Mouse (Mus musculus) liver, adult (tissue): ENCODE measurements around the gene 4930513O06Rik.

Source experiments
- GATA4 ChIP-seq: IDR thresholded peaks from 2 replicates; pipeline ENCODE4 v1.6.1; 2014; ENCODE audit warnings: mild to moderate bottlenecking, low read length; ENCODE audit not compliant: insufficient replicate concordance

The 4930513O06Rik gene

GRCm38 (mm10) chrX:139085943-139086342 lies at the start of gene 4930513O06Rik:
Gene 4930513O06Rik, plus strand, starts transcription at chrX:139086243.
- TF ChIP-seq GATA4: no peak

GRCm38 (mm10) chrX:139037666-139038065 lies 48.4 kb upstream of the 4930513O06Rik start:
- no peak for TF ChIP-seq GATA4

GRCm38 (mm10) chrX:139039314-139039713 lies 46.7 kb upstream of the 4930513O06Rik start:
- TF ChIP-seq GATA4: no peak

- TF ChIP-seq GATA4: no peak
Measured at GRCm38 (mm10) chrX:139041148-139041547, 44.9 kb upstream of the 4930513O06Rik start.

- TF ChIP-seq GATA4: no peak
Measured at GRCm38 (mm10) chrX:139051976-139052375, 34.1 kb upstream of the 4930513O06Rik start.

GRCm38 (mm10) chrX:139053149-139053548 lies 32.9 kb upstream of the 4930513O06Rik start:
- no peak for TF ChIP-seq GATA4

GRCm38 (mm10) chrX:139064078-139064477 lies 22.0 kb upstream of the 4930513O06Rik start:
- no peak for TF ChIP-seq GATA4

- TF ChIP-seq GATA4: no peak
Measured at GRCm38 (mm10) chrX:139078493-139078892, 7.5 kb upstream of the 4930513O06Rik start.

GRCm38 (mm10) chrX:139085077-139085476 lies 966 bp upstream of the 4930513O06Rik start, which contains the start of gene Serpina7:
Gene Serpina7, minus strand, starts transcription at chrX:139085236.
- TF ChIP-seq GATA4: no peak

- no peak for TF ChIP-seq GATA4
Measured at GRCm38 (mm10) chrX:139097197-139097596, 11.2 kb downstream of the 4930513O06Rik start.

GRCm38 (mm10) chrX:139134031-139134430 lies 48.0 kb downstream of the 4930513O06Rik start:
- TF ChIP-seq GATA4: no peak
